ENCODE assay signal across 9 mouse cellular contexts in the genomic region with DNA sequence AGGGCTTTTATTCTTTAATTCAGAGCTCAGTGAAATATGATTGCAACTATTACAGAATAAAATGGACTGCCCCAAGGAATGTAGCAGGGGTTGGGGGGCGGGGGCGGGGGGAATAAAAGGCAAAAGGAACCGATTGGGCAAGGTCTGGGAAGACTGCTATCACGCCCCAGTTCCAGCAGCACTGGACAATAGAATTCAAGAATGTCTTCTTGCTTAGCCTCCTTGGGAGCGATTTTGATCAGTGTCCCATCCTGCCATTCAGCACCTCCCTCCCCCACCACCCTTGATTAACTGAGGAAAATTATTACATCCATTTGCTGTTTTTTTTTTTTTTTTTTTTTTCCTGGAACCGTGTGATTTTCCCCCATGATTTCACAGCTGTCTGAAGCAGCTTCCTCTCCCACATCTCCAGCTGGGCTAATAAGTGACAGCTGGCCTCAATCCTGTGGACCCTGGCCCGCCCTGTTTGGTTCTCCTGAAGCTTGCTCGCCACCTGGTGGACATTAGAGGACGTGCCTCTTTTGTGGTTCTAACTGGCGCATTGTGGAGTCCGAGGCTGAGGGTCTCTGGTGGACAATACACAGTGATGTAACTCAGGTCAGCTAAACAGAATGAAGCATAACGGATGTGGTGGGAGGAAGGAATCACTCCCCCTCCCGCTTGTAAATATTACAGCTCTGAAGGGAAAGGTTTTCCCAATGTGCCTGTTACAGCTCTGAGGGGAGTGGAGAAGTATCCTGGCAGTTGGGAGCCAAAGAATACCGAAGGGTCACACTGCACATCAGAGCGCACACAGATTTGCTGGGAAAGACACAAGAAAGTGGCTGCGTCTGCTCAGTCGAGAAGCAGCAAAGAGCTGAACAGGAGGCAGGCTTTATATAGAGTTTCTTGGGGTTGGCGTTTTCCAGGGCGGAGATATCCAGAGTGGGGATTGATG. TPM values are rescaled to one million over a fixed set of nuclear protein-coding genes. Genes with fewer than 3 reads are reported as not detected.
DNase-seq lines count a peak whose midpoint lies in the region; ATAC-seq lines count a peak whose summit lies in the region.
"Had no signal": no experiment of that assay in that cellular context is flagged by ENCODE, and none has a peak within 500 bp of the region (broad histone marks: within the 10 kb centered on the region; RNA-seq: fewer than 3 reads in every experiment).

No protein-coding gene starts in this region.

- peak; percentile 95 for ATAC-seq in hindbrain, embryonic 15.5 days (ENCODE audit: low FRiP score, low read depth)

- 32% methylated on average over 19 of the region's 19 CpGs for WGBS in hindbrain, embryonic 15.5 days

- no peak overlapping the region for H3K4me3 ChIP-seq in hindbrain, embryonic 15.5 days

- no peak overlapping the region for H3K9ac ChIP-seq in hindbrain, embryonic 15.5 days

- no peaks in the 10 kb centered on the region for H3K9me3 ChIP-seq in hindbrain, embryonic 15.5 days

- peaks cover 12% of the 10 kb centered on the region; the same call in 1 of the 2 replicates for H3K4me1 ChIP-seq in hindbrain, embryonic 15.5 days (replicated peaks)

- H3K4me2 ChIP-seq in hindbrain, embryonic 15.5 days, result peak overlapping the region; percentile 32

- H3K27me3 ChIP-seq in hindbrain, embryonic 15.5 days, result 0 out of 2 replicates have a peak, but pooled peaks cover 3% of the 10 kb centered on the region

- peak; percentile 34 for DNase-seq in WW6 (ENCODE audit: low read depth, low spot score)
- peak; percentile 55 to 77 for DNase-seq in cerebellum, postnatal 25 days
- peak; percentile 64 for DNase-seq in gastrocnemius, adult 18-20 months (ENCODE audit: low spot score)
- DNase-seq in left cerebral cortex, adult 18-20 months (ENCODE audit: low spot score in 2 of 2), result peak; percentile 44 to 70
- DNase-seq in lung, postnatal 4 days, result peak; percentile 84 to 85
- DNase-seq in right cerebral cortex, adult 2 months (ENCODE audit: low spot score in 2 of 2), result peak; percentile 68 to 76
- peak; percentile 29 to 67 for DNase-seq in urinary bladder, postnatal 36 days (ENCODE audit: low spot score in 2 of 2)

- no peak overlapping the region for H3K27ac ChIP-seq in hindbrain, embryonic 15.5 days (replicated peaks)

- no peaks in the 10 kb centered on the region for H3K36me3 ChIP-seq in hindbrain, embryonic 15.5 days

RNA-seq across cellular contexts. Expression of gene Mep1a, which starts 42.1 kb away (rescaled TPM):
- total RNA-seq in gastrocnemius, adult 18-20 months (2021), result under 1 TPM in 1 of 2 experiments, not detected in 1; 0.18 TPM
- 0.07 and 0.12 TPM in 2 replicates for polyA plus RNA-seq in hindbrain, embryonic 15.5 days (2015; fragmentation: Nextera tagmentation; extraction: Ambion mirVana)
- not detected for total RNA-seq in left cerebral cortex, adult 18-20 months (2021)
- total RNA-seq: layer of hippocampus, adult 18-20 months had no signal

Comparison
In these comparisons a context has a peak if more than half of its experiments do, and no peak if none do; other contexts are left out.
1. DNase-seq: peak in every context shown above with its lines; median percentile 84 in lung, postnatal 4 days; 72 in right cerebral cortex, adult 2 months; 66 in cerebellum, postnatal 25 days; 64 in gastrocnemius, adult 18-20 months; 57 in left cerebral cortex, adult 18-20 months; 48 in urinary bladder, postnatal 36 days; 34 in WW6.